Mouse (Mus musculus): ENCODE measurements at regions not wholly inside any gene's neighbourhood (a gene's known extent, or its start where the extent isn't known, plus 50 kb on each side); places are given as distances from the start of the nearest gene placed in this dataset.

GRCm38 (mm10) chr19:14258621-14259051, 339.2 kb downstream of the Tle4 start:
- TF ChIP-seq CTCF (IDR thresholded peaks at IDR 0.05; ENCODE audit: low read depth, low read length) (no peak), TAL1 (conservative IDR thresholded peaks at IDR 0.05; ENCODE audit: low read depth, low read length) (no peak), GATA1 (IDR thresholded peaks at IDR 0.05; ENCODE audit: borderline replicate concordance, low read length) (no peak), POLR2AphosphoS5 (IDR thresholded peaks at IDR 0.05; ENCODE audit: insufficient replicate concordance, low read depth, low read length) (no peak)

All from G1E (cell line).